Mouse (Mus musculus) limb, embryonic 14.5 days (tissue): ENCODE data around the gene Ckm. TPM values are rescaled to one million over a fixed set of nuclear protein-coding genes. Genes with fewer than 3 reads are reported as not detected.

Source experiments
- ATAC-seq: fragments of 200-750 bp; cut with Nextera tagmentation; 2 replicates; pipeline ENCODE4 v1.8.0; 2017; ENCODE audit warnings: low read depth, moderate number of reproducible peaks, moderate TSS enrichment; ENCODE audit not compliant: low FRiP score
- DNase-seq: peaks from one replicate; pipeline ENCODE4 v3.0.0-alpha.2; 2015; ENCODE audit warnings: low spot score
- H3K27ac ChIP-seq: fragments of 300-500 bp; sonication (generic); replicated peaks from 2 replicates; pipeline ENCODE4 v1.5.1; 2014; ENCODE audit warnings: low read depth, mild to moderate bottlenecking, low read length, moderate library complexity, mixed read lengths
- H3K27me3 ChIP-seq: fragments of 300-500 bp; sonication (generic); 2 replicates; pipeline ENCODE4 v1.6.1; 2014; ENCODE audit warnings: low read length, mixed read lengths; ENCODE audit not compliant: control insufficient read depth, insufficient read depth
- H3K36me3 ChIP-seq: fragments of 300-500 bp; sonication (generic); 2 replicates; pipeline ENCODE4 v1.6.1; 2014; ENCODE audit warnings: mild to moderate bottlenecking, low read length, moderate library complexity, mixed read lengths; ENCODE audit not compliant: control insufficient read depth, insufficient read depth
- H3K4me1 ChIP-seq: fragments of 300-500 bp; sonication (generic); 2 replicates; pipeline ENCODE4 v1.6.1; 2014; ENCODE audit warnings: antibody characterized with exemption, low read length, mixed read lengths; ENCODE audit not compliant: control insufficient read depth, insufficient read depth
- H3K4me2 ChIP-seq: fragments of 300-500 bp; sonication (generic); replicated peaks from 2 replicates; pipeline ENCODE4 v1.6.1; 2014; ENCODE audit warnings: low read depth, mild to moderate bottlenecking, low read length, moderate library complexity; ENCODE audit not compliant: severe bottlenecking
- H3K4me3 ChIP-seq: fragments of 300-500 bp; sonication (generic); replicated peaks from 2 replicates; pipeline ENCODE4 v1.5.1; 2014; ENCODE audit warnings: low read length
- H3K9ac ChIP-seq: fragments of 300-500 bp; sonication (generic); 2 replicates; pipeline ENCODE4 v1.6.1; 2014; ENCODE audit warnings: mild to moderate bottlenecking, low read depth, low read length, moderate library complexity; ENCODE audit not compliant: severe bottlenecking
- H3K9me3 ChIP-seq: fragments of 300-500 bp; sonication (generic); 2 replicates; pipeline ENCODE4 v1.6.1; 2016; ENCODE audit warnings: low read length; ENCODE audit not compliant: control insufficient read depth
- POLR2A ChIP-seq: fragments of 200-500 bp; IDR thresholded peaks from 2 replicates; pipeline ENCODE4 v1.8.0; 2012; ENCODE audit warnings: inconsistent platforms, mild to moderate bottlenecking, moderate library complexity, borderline replicate concordance; ENCODE audit not compliant: insufficient read depth, insufficient read length; ENCODE audit errors: extremely low read depth
- WGBS: fragments of 180-500 bp; shearing (Covaris S2); extraction: QIAGEN DNeasy Blood & Tissue Kit; methylation state at CpG from one replicate; pipeline ENCODE4 v1.1.7; 2014; 5-methylcytosine and 5-hydroxymethylcytosine counted together
- microRNA counts: library from miRNA; unstranded; fragments of <30 nt; microRNA quantifications from one replicate; lab custom pipeline; 2016
- microRNA-seq: library from miRNA; unstranded; fragments of <30 nt; microRNA quantifications from one replicate; pipeline ENCODE4, GENCODE M21; 2016
- polyA plus RNA-seq, 2 experiments: library from polyadenylated mRNA; depleted of rRNA in 1 of 2; stranded (reverse) in 1 of 2; unstranded in 1 of 2; fragments of >200 nt; fragmentation: Nextera tagmentation in 1 of 2; extraction: Ambion mirVana in 1 of 2; gene quantifications; 2 replicates each; pipeline versions ENCODE4 v1.2.1 to v1.2.3; 2012 to 2014

Ckm gene
- polyA plus RNA-seq, 2 experiments = 91.5 to 125 TPM

- 17% methylated on average over 14 of the region's 14 CpGs for WGBS
- H3K4me1 ChIP-seq = peaks cover 3% of the 10 kb centered on the region; the same call in 1 of the 2 replicates
- peaks cover 32% of the 10 kb centered on the region for H3K27me3 ChIP-seq
- TF ChIP-seq POLR2A = no peak
- H3K9me3 ChIP-seq = no peaks in the 10 kb centered on the region
- H3K9ac ChIP-seq = no peak overlapping the region
- DNase-seq = no peak
- no peak overlapping the region for H3K4me2 ChIP-seq
- no peak overlapping the region for H3K4me3 ChIP-seq
- no peak for ATAC-seq
- no peaks in the 10 kb centered on the region for H3K36me3 ChIP-seq
- no peak overlapping the region for H3K27ac ChIP-seq
Measured at GRCm38 (mm10) chr7:19470308-19470707, 65.7 kb downstream of the Ckm start.

- WGBS = 47% methylated on average over 4 of the region's 4 CpGs
- Histone ChIP-seq H3K9me3 (no peaks in the 10 kb centered on the region), H3K9ac (no peak overlapping the region), H3K27ac (no peak overlapping the region), H3K4me1 (peaks cover 3% of the 10 kb centered on the region; the same call in 1 of the 2 replicates), H3K4me3 (no peak overlapping the region), H3K27me3 (peaks cover 32% of the 10 kb centered on the region), H3K36me3 (no peaks in the 10 kb centered on the region), H3K4me2 (no peak overlapping the region)
- ATAC-seq (no peak), DNase-seq (no peak)
- TF ChIP-seq POLR2A = no peak
Measured at GRCm38 (mm10) chr7:19472403-19472802, 67.8 kb downstream of the Ckm start.

MicroRNAs encoded within 50 kb of the gene (microRNA counts, 519-probe panel; counts per million panel counts)
- not detected for microRNA mmu-miR-343 (lab: Ali Mortazavi, UCI)

Small RNAs within 50 kb of the gene (microRNA-seq; reads per million reads assigned to microRNA genes)
- gene Mir343 = not detected

Other genes starting within 250 kb of the Ckm start
- 1.1 and 1.4 TPM in 2 replicates for gene Gipr, start 238.6 kb upstream of the Ckm start, polyA plus RNA-seq (2012; rRNA removed)
- 0.32 TPM in 1 of 2 replicates, not detected in the other for gene Gipr, start 238.6 kb upstream of the Ckm start, polyA plus RNA-seq (2014; fragmentation: Nextera tagmentation; extraction: Ambion mirVana)
- gene Eml2, start 228.4 kb upstream of the Ckm start, polyA plus RNA-seq (2012; rRNA removed) = 38.5 and 49.9 TPM in 2 replicates
- gene Eml2, start 228.4 kb upstream of the Ckm start, polyA plus RNA-seq (2014; fragmentation: Nextera tagmentation; extraction: Ambion mirVana) = 1.5 and 3.6 TPM in 2 replicates
- gene Gpr4, start 192.2 kb upstream of the Ckm start, polyA plus RNA-seq (2012; rRNA removed) = 9.2 and 15.5 TPM in 2 replicates
- 4.0 and 4.4 TPM in 2 replicates for gene Gpr4, start 192.2 kb upstream of the Ckm start, polyA plus RNA-seq (2014; fragmentation: Nextera tagmentation; extraction: Ambion mirVana)
- 19.6 and 23.6 TPM in 2 replicates for gene Opa3, start 176.4 kb upstream of the Ckm start, polyA plus RNA-seq (2012; rRNA removed)
- 27.5 and 31.7 TPM in 2 replicates for gene Opa3, start 176.4 kb upstream of the Ckm start, polyA plus RNA-seq (2014; fragmentation: Nextera tagmentation; extraction: Ambion mirVana)
- 126 and 169 TPM in 2 replicates for gene Vasp, start 133.0 kb upstream of the Ckm start, polyA plus RNA-seq (2012; rRNA removed)
- 66.7 and 67.0 TPM in 2 replicates for gene Vasp, start 133.0 kb upstream of the Ckm start, polyA plus RNA-seq (2014; fragmentation: Nextera tagmentation; extraction: Ambion mirVana)
- not detected in 2 replicates for gene Ppm1n, start 124.7 kb upstream of the Ckm start, polyA plus RNA-seq (2012; rRNA removed)
- not detected in 2 replicates for gene Ppm1n, start 124.7 kb upstream of the Ckm start, polyA plus RNA-seq (2014; fragmentation: Nextera tagmentation; extraction: Ambion mirVana)
- 44.3 and 59.4 TPM in 2 replicates for gene Rtn2, start 122.2 kb upstream of the Ckm start, polyA plus RNA-seq (2012; rRNA removed)
- gene Rtn2, start 122.2 kb upstream of the Ckm start, polyA plus RNA-seq (2014; fragmentation: Nextera tagmentation; extraction: Ambion mirVana) = 22.5 and 30.6 TPM in 2 replicates
- 0.69 and 0.88 TPM in 2 replicates for gene Fosb, start 94.7 kb upstream of the Ckm start, polyA plus RNA-seq (2012; rRNA removed)
- 0.14 and 0.28 TPM in 2 replicates for gene Fosb, start 94.7 kb upstream of the Ckm start, polyA plus RNA-seq (2014; fragmentation: Nextera tagmentation; extraction: Ambion mirVana)
- gene Ercc1, start 60.0 kb upstream of the Ckm start, polyA plus RNA-seq (2012; rRNA removed) = 72.3 and 93.5 TPM in 2 replicates
- 74.3 and 86.1 TPM in 2 replicates for gene Ercc1, start 60.0 kb upstream of the Ckm start, polyA plus RNA-seq (2014; fragmentation: Nextera tagmentation; extraction: Ambion mirVana)
- 13.7 and 19.4 TPM in 2 replicates for gene Cd3eap, start 45.3 kb upstream of the Ckm start, polyA plus RNA-seq (2012; rRNA removed)
- 25.2 and 28.7 TPM in 2 replicates for gene Cd3eap, start 45.3 kb upstream of the Ckm start, polyA plus RNA-seq (2014; fragmentation: Nextera tagmentation; extraction: Ambion mirVana)
- gene Ppp1r13l, start 45.0 kb upstream of the Ckm start, polyA plus RNA-seq (2012; rRNA removed) = 33.8 and 39.3 TPM in 2 replicates
- gene Ppp1r13l, start 45.0 kb upstream of the Ckm start, polyA plus RNA-seq (2014; fragmentation: Nextera tagmentation; extraction: Ambion mirVana) = 15.3 and 16.8 TPM in 2 replicates
- gene Ercc2, start 22.8 kb upstream of the Ckm start, polyA plus RNA-seq (2012; rRNA removed) = 58.1 and 73.8 TPM in 2 replicates
- 11.3 and 12.6 TPM in 2 replicates for gene Ercc2, start 22.8 kb upstream of the Ckm start, polyA plus RNA-seq (2014; fragmentation: Nextera tagmentation; extraction: Ambion mirVana)
- 11.5 and 12.8 TPM in 2 replicates for gene Klc3, start 672 bp upstream of the Ckm start, polyA plus RNA-seq (2012; rRNA removed)
- gene Klc3, start 672 bp upstream of the Ckm start, polyA plus RNA-seq (2014; fragmentation: Nextera tagmentation; extraction: Ambion mirVana) = 12.5 and 15.2 TPM in 2 replicates
- gene Mark4, start 54.0 kb downstream of the Ckm start, polyA plus RNA-seq (2012; rRNA removed) = 34.8 and 39.8 TPM in 2 replicates
- gene Mark4, start 54.0 kb downstream of the Ckm start, polyA plus RNA-seq (2014; fragmentation: Nextera tagmentation; extraction: Ambion mirVana) = 11.5 and 13.3 TPM in 2 replicates
- 3.5 and 4.9 TPM in 2 replicates for gene Exoc3l2, start 58.6 kb downstream of the Ckm start, polyA plus RNA-seq (2012; rRNA removed)
- 1.6 and 1.9 TPM in 2 replicates for gene Exoc3l2, start 58.6 kb downstream of the Ckm start, polyA plus RNA-seq (2014; fragmentation: Nextera tagmentation; extraction: Ambion mirVana)
- 6.2 and 8.8 TPM in 2 replicates for gene Bloc1s3, start 103.6 kb downstream of the Ckm start, polyA plus RNA-seq (2012; rRNA removed)
- 1.2 and 1.3 TPM in 2 replicates for gene Bloc1s3, start 103.6 kb downstream of the Ckm start, polyA plus RNA-seq (2014; fragmentation: Nextera tagmentation; extraction: Ambion mirVana)
- 58.0 and 71.6 TPM in 2 replicates for gene Trappc6a, start 103.6 kb downstream of the Ckm start, polyA plus RNA-seq (2012; rRNA removed)
- gene Trappc6a, start 103.6 kb downstream of the Ckm start, polyA plus RNA-seq (2014; fragmentation: Nextera tagmentation; extraction: Ambion mirVana) = 70.2 and 79.8 TPM in 2 replicates
- gene Nkpd1, start 113.1 kb downstream of the Ckm start, polyA plus RNA-seq (2012; rRNA removed) = 0.29 and 0.36 TPM in 2 replicates
- gene Nkpd1, start 113.1 kb downstream of the Ckm start, polyA plus RNA-seq (2014; fragmentation: Nextera tagmentation; extraction: Ambion mirVana) = 0.17 and 0.22 TPM in 2 replicates
- gene Ppp1r37, start 158.3 kb downstream of the Ckm start, polyA plus RNA-seq (2012; rRNA removed) = 84.9 and 118 TPM in 2 replicates
- 5.6 and 6.4 TPM in 2 replicates for gene Ppp1r37, start 158.3 kb downstream of the Ckm start, polyA plus RNA-seq (2014; fragmentation: Nextera tagmentation; extraction: Ambion mirVana)
- 2.2 and 2.7 TPM in 2 replicates for gene Zfp296, start 172.5 kb downstream of the Ckm start, polyA plus RNA-seq (2012; rRNA removed)
- gene Zfp296, start 172.5 kb downstream of the Ckm start, polyA plus RNA-seq (2014; fragmentation: Nextera tagmentation; extraction: Ambion mirVana) = 0.68 and 1.8 TPM in 2 replicates
- 70.6 and 75.8 TPM in 2 replicates for gene Gemin7, start 172.8 kb downstream of the Ckm start, polyA plus RNA-seq (2012; rRNA removed)
- gene Gemin7, start 172.8 kb downstream of the Ckm start, polyA plus RNA-seq (2014; fragmentation: Nextera tagmentation; extraction: Ambion mirVana) = 171 TPM in 2 replicates
- gene Clasrp, start 199.7 kb downstream of the Ckm start, polyA plus RNA-seq (2012; rRNA removed) = 174 and 235 TPM in 2 replicates
- 46.5 and 57.5 TPM in 2 replicates for gene Clasrp, start 199.7 kb downstream of the Ckm start, polyA plus RNA-seq (2014; fragmentation: Nextera tagmentation; extraction: Ambion mirVana)
- gene Relb, start 224.7 kb downstream of the Ckm start, polyA plus RNA-seq (2012; rRNA removed) = 13.4 and 15.7 TPM in 2 replicates
- gene Relb, start 224.7 kb downstream of the Ckm start, polyA plus RNA-seq (2014; fragmentation: Nextera tagmentation; extraction: Ambion mirVana) = 9.8 and 10.5 TPM in 2 replicates